Mouse (Mus musculus): Measurements from ENCODE around the gene Rnaseh1. TPM values are rescaled to one million over a fixed set of nuclear protein-coding genes. Genes with fewer than 3 reads are reported as not detected.

Gene Rnaseh1
- polyA plus RNA-seq, 1 experiment from 2014 or later: 30.8 TPM

- 84% methylated on average over 4 of the region's 4 CpGs for WGBS
- Histone ChIP-seq H3K9me3 (ENCODE audit: control insufficient read depth, low read length) (no peaks in the 10 kb centered on the region), H3K36me3 (ENCODE audit: control insufficient read depth, insufficient read depth, low read length) (peaks cover 16% of the 10 kb centered on the region; the same call in 1 of the 2 replicates), H3K4me2 (no peak overlapping the region), H3K9ac (ENCODE audit: low read depth, low read length) (no peak overlapping the region), H3K4me3 (ENCODE audit: low read depth, low read length) (no peak overlapping the region), H3K27me3 (replicated peaks; ENCODE audit: control insufficient read depth, insufficient read depth, low read length) (no peaks in the 10 kb centered on the region), H3K27ac (ENCODE audit: low read depth, low read length) (no peak overlapping the region), H3K4me1 (replicated peaks; ENCODE audit: control insufficient read depth, insufficient read depth, low read length) (no peaks in the 10 kb centered on the region)
- ATAC-seq (replicated peaks; ENCODE audit: low FRiP score) (no peak), DNase-seq (ENCODE audit: low spot score) (no peak)
These were observed 58.8 kb downstream of the Rnaseh1 start for GRCm38 (mm10) chr12:28708154-28708553.

Small RNA genes within 50 kb of the gene (microRNA-seq; reads per million reads assigned to microRNA genes)
- 2.5 reads per million for gene Mir6937 (ENCODE audit: borderline number of aligned reads)

Other genes with a start within 250 kb of the Rnaseh1 start
- gene Dcdc2c, start 97.2 kb upstream of the Rnaseh1 start, polyA plus RNA-seq (2014; fragmentation: Nextera tagmentation; extraction: Ambion mirVana): not detected in 2 replicates
- 0.13 TPM in 1 of 2 replicates, not detected in the other for gene Allc, start 67.1 kb upstream of the Rnaseh1 start, polyA plus RNA-seq (2014; fragmentation: Nextera tagmentation; extraction: Ambion mirVana)
- 24.2 and 24.3 TPM in 2 replicates for gene Colec11, start 26.2 kb upstream of the Rnaseh1 start, polyA plus RNA-seq (2014; fragmentation: Nextera tagmentation; extraction: Ambion mirVana)
- 1,023 and 1,028 TPM in 2 replicates for gene Rps7, start 13.6 kb upstream of the Rnaseh1 start, polyA plus RNA-seq (2014; fragmentation: Nextera tagmentation; extraction: Ambion mirVana)
- gene Adi1, start 25.6 kb downstream of the Rnaseh1 start, polyA plus RNA-seq (2014; fragmentation: Nextera tagmentation; extraction: Ambion mirVana): 80.0 and 91.4 TPM in 2 replicates
- gene Trappc12, start 100.9 kb downstream of the Rnaseh1 start, polyA plus RNA-seq (2014; fragmentation: Nextera tagmentation; extraction: Ambion mirVana): 43.2 and 44.2 TPM in 2 replicates
- gene Eipr1, start 102.2 kb downstream of the Rnaseh1 start, polyA plus RNA-seq (2014; fragmentation: Nextera tagmentation; extraction: Ambion mirVana): 39.8 and 40.0 TPM in 2 replicates

Data from liver, embryonic 11.5 days (tissue).